Mouse (Mus musculus) forebrain, embryonic 11.5 days (tissue): Measurements from ENCODE around the gene Pipox. TPM values are rescaled to one million over a fixed set of nuclear protein-coding genes. Genes with fewer than 3 reads are reported as not detected.

Source experiments
- ATAC-seq: fragments of 200-750 bp; cut with Nextera tagmentation; replicated peaks from 2 replicates; pipeline ENCODE4 v1.8.0; 2017; ENCODE audit warnings: moderate TSS enrichment; ENCODE audit not compliant: low FRiP score
- DNase-seq: peaks from one replicate; pipeline ENCODE4 v3.0.0-alpha.2; 2017; ENCODE audit warnings: low spot score
- H3K27ac ChIP-seq: fragments of 300-500 bp; sonication (generic); 2 replicates; pipeline ENCODE4 v1.5.1; 2014; ENCODE audit warnings: low read depth, low read length
- H3K27me3 ChIP-seq: fragments of 300-500 bp; sonication (generic); 2 replicates; pipeline ENCODE4 v1.6.1; 2014; ENCODE audit warnings: mild to moderate bottlenecking, low read length, mixed read lengths; ENCODE audit not compliant: control insufficient read depth, insufficient read depth
- H3K36me3 ChIP-seq: fragments of 300-500 bp; sonication (generic); 2 replicates; pipeline ENCODE4 v1.6.1; 2014; ENCODE audit warnings: mild to moderate bottlenecking, low read length, moderate library complexity, mixed read lengths; ENCODE audit not compliant: control insufficient read depth, insufficient read depth
- H3K4me1 ChIP-seq: fragments of 300-500 bp; sonication (generic); replicated peaks from 2 replicates; pipeline ENCODE4 v1.6.1; 2014; ENCODE audit warnings: low read length, mixed read lengths; ENCODE audit not compliant: control insufficient read depth, insufficient read depth
- H3K4me2 ChIP-seq: fragments of 300-500 bp; sonication (generic); 2 replicates; pipeline ENCODE4 v1.6.1; 2014; ENCODE audit warnings: low read depth, mild to moderate bottlenecking, low read length, moderate library complexity, mixed read lengths; ENCODE audit not compliant: severe bottlenecking
- H3K4me3 ChIP-seq: fragments of 300-500 bp; sonication (generic); 2 replicates; pipeline ENCODE4 v1.5.1; 2014; ENCODE audit warnings: low read depth, low read length
- H3K9ac ChIP-seq: fragments of 300-500 bp; sonication (generic); 2 replicates; pipeline ENCODE4 v1.6.1; 2014; ENCODE audit warnings: low read length
- H3K9me3 ChIP-seq: fragments of 300-500 bp; sonication (generic); 2 replicates; pipeline ENCODE4 v1.6.1; 2016; ENCODE audit warnings: low read length, mixed read lengths; ENCODE audit not compliant: control insufficient read depth
- WGBS: fragments of 180-500 bp; shearing (Covaris S2); extraction: QIAGEN DNeasy Blood & Tissue Kit; methylation state at CpG from one replicate; pipeline ENCODE4 v1.1.7; 2014; 5-methylcytosine and 5-hydroxymethylcytosine counted together
- polyA plus RNA-seq: library from polyadenylated mRNA; unstranded; fragments of >200 nt; fragmentation: Nextera tagmentation; extraction: Ambion mirVana; gene quantifications from 2 replicates; pipeline ENCODE4 v1.2.1, GENCODE M21; 2014

Pipox gene
- polyA plus RNA-seq, 1 experiment from 2014 or later = 13.6 TPM

- H3K27ac ChIP-seq = no peak overlapping the region
- H3K9me3 ChIP-seq = no peaks in the 10 kb centered on the region
- no peaks in the 10 kb centered on the region for H3K36me3 ChIP-seq
- WGBS = 27% methylated on average over 4 of the region's 4 CpGs
- H3K27me3 ChIP-seq = no peaks in the 10 kb centered on the region; the same call in 1 of the 2 replicates
- H3K4me1 ChIP-seq = peaks cover 30% of the 10 kb centered on the region
- DNase-seq (no peak), ATAC-seq (no peak)
- no peak overlapping the region for H3K4me3 ChIP-seq
- no peak overlapping the region for H3K9ac ChIP-seq
- H3K4me2 ChIP-seq = no peak overlapping the region
Observed at GRCm38 (mm10) chr11:77871436-77871835, 22.5 kb downstream of the Pipox start.

DNA sequence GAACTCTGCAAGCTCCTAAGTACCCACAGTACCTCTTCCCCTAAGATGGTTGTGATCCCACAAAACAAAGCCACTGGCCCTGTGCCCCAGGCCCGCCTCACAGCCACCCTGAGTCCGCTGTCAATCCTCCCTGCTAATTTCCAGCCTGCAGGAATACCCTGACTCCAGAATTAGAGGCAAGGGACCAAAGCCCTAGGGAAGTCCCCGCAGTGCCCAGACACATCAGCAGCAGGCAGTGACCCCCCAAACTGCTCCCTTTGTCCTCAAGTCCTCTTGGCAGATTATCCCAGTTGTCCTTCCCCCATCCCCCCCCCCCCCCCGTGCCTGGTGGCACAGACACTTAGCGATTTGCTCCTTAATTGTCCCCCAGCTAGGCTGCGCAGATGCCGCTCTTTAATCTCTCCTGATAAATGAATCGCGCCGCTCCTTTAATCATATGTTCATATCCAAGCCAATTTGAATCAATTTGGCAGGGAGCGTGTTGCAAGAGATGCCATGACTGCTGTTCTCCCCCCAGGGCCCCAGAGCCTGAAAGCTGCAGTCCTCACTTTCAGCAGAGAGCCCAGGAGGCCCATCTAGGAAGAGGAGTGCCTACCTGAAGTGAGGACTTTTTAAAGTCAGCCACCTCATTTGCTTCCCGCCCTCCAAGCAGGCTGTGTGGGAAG lies 26.3 kb downstream of the Pipox start:
- peaks cover 39% of the 10 kb centered on the region for H3K4me1 ChIP-seq
- 4% methylated on average over 12 of the region's 12 CpGs for WGBS
- H3K4me3 ChIP-seq = no peak overlapping the region
- H3K4me2 ChIP-seq = 0 out of 2 replicates have a peak overlapping the region, but pooled peaks have one; percentile 24
- H3K27ac ChIP-seq = peak overlapping the region; percentile 53; the same call in 1 of the 2 replicates
- peak; percentile 33; the same call in 1 of the 2 replicates for ATAC-seq
- no peak for DNase-seq
- peaks cover 4% of the 10 kb centered on the region for H3K27me3 ChIP-seq
- no peaks in the 10 kb centered on the region for H3K36me3 ChIP-seq
- no peaks in the 10 kb centered on the region for H3K9me3 ChIP-seq
- peak overlapping the region; percentile 27; the same call in 1 of the 2 replicates for H3K9ac ChIP-seq

GRCm38 (mm10) chr11:77864771-77865170 lies 29.1 kb downstream of the Pipox start:
- no peaks in the 10 kb centered on the region for H3K36me3 ChIP-seq
- H3K9ac ChIP-seq = no peak overlapping the region
- no peaks in the 10 kb centered on the region for H3K9me3 ChIP-seq
- WGBS = 69% methylated on average over 12 of the region's 12 CpGs
- H3K4me1 ChIP-seq = peaks cover 33% of the 10 kb centered on the region
- ATAC-seq (no peak; the same call in 1 of the 2 replicates), DNase-seq (no peak)
- H3K27me3 ChIP-seq = peaks cover 9% of the 10 kb centered on the region
- H3K4me2 ChIP-seq = no peak overlapping the region
- H3K27ac ChIP-seq = no peak overlapping the region
- H3K4me3 ChIP-seq = no peak overlapping the region

- WGBS = 88% methylated on average over 7 of the region's 7 CpGs
- Histone ChIP-seq H3K9ac (no peak overlapping the region), H3K4me1 (peaks cover 42% of the 10 kb centered on the region), H3K9me3 (no peaks in the 10 kb centered on the region), H3K27me3 (peaks cover 16% of the 10 kb centered on the region), H3K4me2 (no peak overlapping the region), H3K4me3 (no peak overlapping the region), H3K27ac (no peak overlapping the region), H3K36me3 (no peaks in the 10 kb centered on the region)
- DNase-seq = no peak
- ATAC-seq = no peak
Observed at GRCm38 (mm10) chr11:77862887-77863286, 31.0 kb downstream of the Pipox start.

DNA sequence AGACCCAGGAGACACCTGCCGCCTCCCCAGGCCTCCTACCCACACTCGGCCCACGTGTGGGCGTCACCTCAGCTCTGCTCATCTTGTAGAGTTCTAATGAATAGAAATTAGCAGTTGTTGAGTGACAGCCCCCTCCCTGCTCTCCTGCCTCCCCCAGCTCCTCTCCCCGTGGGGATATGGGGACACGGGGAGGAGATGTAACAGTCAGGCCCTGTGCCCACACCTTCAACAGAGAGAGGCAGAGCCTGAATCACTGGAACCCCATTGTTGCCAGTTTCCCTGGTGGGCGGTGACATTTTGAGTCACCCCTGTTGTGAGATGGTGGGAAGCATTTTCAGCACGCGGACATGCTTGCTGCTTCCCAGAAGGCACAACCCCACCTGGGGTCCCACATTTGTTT lies 32.9 kb downstream of the Pipox start:
- Histone ChIP-seq H3K27me3 (peaks cover 16% of the 10 kb centered on the region), H3K9me3 (no peaks in the 10 kb centered on the region), H3K4me1 (peaks cover 26% of the 10 kb centered on the region), H3K4me2 (no peak overlapping the region), H3K36me3 (no peaks in the 10 kb centered on the region; the same call in 1 of the 2 replicates), H3K27ac (no peak overlapping the region), H3K9ac (no peak overlapping the region), H3K4me3 (no peak overlapping the region)
- WGBS = 77% methylated on average over 9 of the region's 9 CpGs
- DNase-seq (no peak), ATAC-seq (no peak)

- no peak overlapping the region for H3K4me3 ChIP-seq
- ATAC-seq = no peak
Observed at GRCm38 (mm10) chr11:77858589-77858988, 35.3 kb downstream of the Pipox start.

GRCm38 (mm10) chr11:77857089-77857488 lies 36.8 kb downstream of the Pipox start:
- no peaks in the 10 kb centered on the region for H3K9me3 ChIP-seq
- DNase-seq (no peak), ATAC-seq (no peak)
- 95% methylated on average over 6 of the region's 6 CpGs for WGBS
- H3K27me3 ChIP-seq = peaks cover 12% of the 10 kb centered on the region; the same call in 1 of the 2 replicates
- H3K4me3 ChIP-seq = no peak overlapping the region
- H3K27ac ChIP-seq = no peak overlapping the region
- H3K36me3 ChIP-seq = peaks cover 5% of the 10 kb centered on the region; the same call in 1 of the 2 replicates
- peaks cover 18% of the 10 kb centered on the region for H3K4me1 ChIP-seq
- H3K9ac ChIP-seq = no peak overlapping the region
- no peak overlapping the region for H3K4me2 ChIP-seq

More at GRCm38 (mm10) chr11:77858589-77858988, 35.3 kb downstream of the Pipox start:
- H3K27me3 ChIP-seq = peaks cover 12% of the 10 kb centered on the region; the same call in 1 of the 2 replicates
- no peak overlapping the region for H3K4me2 ChIP-seq
- H3K9me3 ChIP-seq = no peaks in the 10 kb centered on the region
- no peak for DNase-seq
- WGBS = 22% methylated on average over 9 of the region's 9 CpGs
- peaks cover 18% of the 10 kb centered on the region for H3K4me1 ChIP-seq
- no peak overlapping the region for H3K27ac ChIP-seq
- no peak overlapping the region for H3K9ac ChIP-seq
- H3K36me3 ChIP-seq = no peaks in the 10 kb centered on the region; the same call in 1 of the 2 replicates

DNA sequence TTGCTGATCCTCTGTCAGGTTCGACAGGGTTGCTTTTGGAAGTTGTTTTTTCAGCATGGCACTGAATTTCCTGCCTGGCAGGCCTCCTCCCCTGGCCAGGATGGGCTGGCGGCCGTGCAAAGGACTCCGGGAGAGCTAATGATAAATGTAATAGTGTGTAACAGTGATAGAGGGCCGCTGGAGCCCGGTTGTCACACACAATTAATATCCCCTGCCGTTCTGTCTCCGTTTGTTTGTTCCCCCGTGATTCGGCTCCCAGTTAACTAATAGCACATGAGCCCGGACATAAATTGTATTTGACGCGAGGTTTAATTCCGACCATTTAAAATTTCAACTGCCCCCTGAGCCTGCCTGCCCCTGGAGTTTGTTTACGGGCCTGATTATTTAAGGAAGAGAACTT lies 38.5 kb downstream of the Pipox start:
- peaks cover 5% of the 10 kb centered on the region; the same call in 1 of the 2 replicates for H3K36me3 ChIP-seq
- no peak overlapping the region for H3K27ac ChIP-seq
- peaks cover 28% of the 10 kb centered on the region for H3K4me1 ChIP-seq
- H3K4me3 ChIP-seq = no peak overlapping the region
- peaks cover 9% of the 10 kb centered on the region; the same call in 1 of the 2 replicates for H3K27me3 ChIP-seq
- H3K9me3 ChIP-seq = no peaks in the 10 kb centered on the region
- WGBS = 55% methylated on average over 15 of the region's 15 CpGs
- H3K9ac ChIP-seq = 0 out of 2 replicates have a peak overlapping the region, but pooled peaks have one; percentile 10
- ATAC-seq (no peak), DNase-seq (no peak)
- no peak overlapping the region for H3K4me2 ChIP-seq
